Mouse (Mus musculus) lung, adult 2 months (tissue): ENCODE measurements at regions not wholly inside any gene's neighbourhood (a gene's known extent, or its start where the extent isn't known, plus 50 kb on each side); places are given as distances from the start of the nearest gene placed in this dataset.

ENCODE experiments used
- DNase-seq: peaks from one replicate; pipeline ENCODE4 v3.0.0; 2022
- H3K4me1 ChIP-seq: fragments of 200-500 bp; 2 replicates; pipeline ENCODE4 v1.6.1; 2011; ENCODE audit warnings: low read length; ENCODE audit not compliant: control insufficient read depth, insufficient read depth
- H3K4me3 ChIP-seq: fragments of 200-500 bp; replicated peaks from 2 replicates; pipeline ENCODE3; 2011; ENCODE audit warnings: low read depth, mild to moderate bottlenecking, control low read depth, low read length; ENCODE audit errors: extremely low read depth
- CTCF ChIP-seq: fragments of 200-500 bp; IDR thresholded peaks from 2 replicates; pipeline ENCODE4 v1.5.1; 2011; ENCODE audit warnings: mild to moderate bottlenecking, low read length, control low read depth; ENCODE audit not compliant: insufficient read depth
- POLR2A ChIP-seq: fragments of 200-500 bp; IDR thresholded peaks from 2 replicates; pipeline ENCODE4 v1.6.1; 2011; ENCODE audit warnings: low read depth, mild to moderate bottlenecking, control low read depth, low read length, borderline replicate concordance; ENCODE audit errors: extremely low read depth
- WGBS: fragments of 180-500 bp; shearing (Covaris S2); methylation state at CpG from one replicate; pipeline ENCODE4 v1.1.7; 2018; 5-methylcytosine and 5-hydroxymethylcytosine counted together

DNA sequence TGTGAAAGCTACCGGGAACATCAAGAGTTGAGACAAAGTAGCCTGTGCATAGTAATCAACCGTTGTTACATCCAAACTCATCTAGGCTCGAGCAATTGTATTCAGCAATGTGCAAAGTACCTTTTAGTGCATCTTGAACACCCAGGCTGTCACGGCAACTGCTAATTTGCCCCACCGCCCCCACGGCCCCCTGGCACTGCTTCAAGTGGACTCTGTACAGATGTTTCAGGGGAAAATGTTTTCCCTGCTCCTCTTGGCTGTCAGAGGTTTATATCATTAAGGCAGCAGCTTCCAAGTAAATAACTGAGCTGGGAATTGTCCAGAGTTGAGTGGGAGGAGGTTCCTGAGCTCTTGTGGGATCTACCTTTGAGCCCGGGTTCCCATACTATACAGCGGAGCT is 107.4 kb downstream of the Rpap3 start:
- Histone ChIP-seq H3K4me1 (peaks cover under 1% of the 10 kb centered on the region), H3K4me3 (no peak overlapping the region)
- no peak for DNase-seq
- WGBS: 70% methylated on average over 8 of the region's 8 CpGs
- TF ChIP-seq CTCF (no peak), POLR2A (no peak)

DNA sequence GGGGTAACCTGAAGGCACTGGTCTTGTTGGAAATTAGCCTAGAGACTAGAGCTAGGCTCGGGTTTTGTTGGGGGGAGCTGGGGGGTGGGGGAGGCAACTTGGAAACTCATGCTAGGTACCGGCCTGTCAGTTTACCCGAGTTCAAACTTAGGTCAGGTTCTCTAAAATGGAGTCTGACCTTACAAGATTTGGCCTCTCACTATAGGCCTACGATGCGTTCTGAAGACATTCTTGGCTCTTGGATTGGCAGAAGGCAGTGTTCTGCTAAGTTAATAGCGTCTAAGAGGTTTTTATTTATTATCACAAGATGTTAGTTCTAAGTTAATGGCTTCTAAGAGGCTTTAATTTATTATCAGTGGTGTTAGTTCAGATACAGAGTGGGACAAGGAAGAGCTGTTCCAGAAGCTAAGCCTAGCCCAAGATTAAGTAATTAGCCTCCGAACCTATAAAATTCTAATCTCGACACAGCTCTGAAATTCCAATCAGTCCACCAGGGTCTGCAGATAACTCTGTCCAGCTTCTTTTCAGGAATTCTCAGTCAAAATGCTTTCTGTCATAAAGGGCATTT is 109.0 kb downstream of the Rpap3 start:
- DNase-seq: no peak
- Histone ChIP-seq H3K4me3 (no peak overlapping the region), H3K4me1 (peaks cover 5% of the 10 kb centered on the region)
- no peak for TF ChIP-seq POLR2A
- TF ChIP-seq CTCF: no peak
- WGBS: 77% methylated on average over 8 of the region's 8 CpGs

DNA sequence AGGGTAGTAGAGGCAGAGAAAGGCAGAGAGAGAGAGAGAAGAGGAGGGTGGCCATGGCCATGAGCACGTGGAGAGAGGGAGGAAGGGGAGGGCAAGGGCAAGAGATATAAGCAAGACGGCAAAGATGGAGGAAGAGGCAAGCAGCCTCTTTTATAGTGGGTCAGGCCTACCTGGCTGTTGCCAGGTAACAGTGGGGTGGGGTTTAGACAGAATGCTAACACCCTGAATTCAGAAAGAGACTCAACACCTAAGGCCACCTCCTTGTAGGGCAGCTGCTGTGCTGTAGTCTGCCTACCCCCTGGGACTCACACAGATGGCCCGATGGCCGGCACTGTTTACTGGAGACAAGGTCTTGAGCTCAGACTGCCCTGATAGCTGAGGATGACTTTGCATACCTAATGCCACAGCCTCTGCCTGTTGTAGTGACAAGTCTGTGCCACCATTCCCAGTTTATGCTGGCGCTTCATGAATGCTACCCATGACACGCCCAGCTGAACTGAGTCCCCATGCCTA is 110.3 kb downstream of the Rpap3 start:
- TF ChIP-seq CTCF: no peak
- no peak for TF ChIP-seq POLR2A
- H3K4me3 ChIP-seq: no peak overlapping the region
- 80% methylated on average over 6 of the region's 6 CpGs for WGBS
- DNase-seq: no peak
- H3K4me1 ChIP-seq: peaks cover 7% of the 10 kb centered on the region

DNA sequence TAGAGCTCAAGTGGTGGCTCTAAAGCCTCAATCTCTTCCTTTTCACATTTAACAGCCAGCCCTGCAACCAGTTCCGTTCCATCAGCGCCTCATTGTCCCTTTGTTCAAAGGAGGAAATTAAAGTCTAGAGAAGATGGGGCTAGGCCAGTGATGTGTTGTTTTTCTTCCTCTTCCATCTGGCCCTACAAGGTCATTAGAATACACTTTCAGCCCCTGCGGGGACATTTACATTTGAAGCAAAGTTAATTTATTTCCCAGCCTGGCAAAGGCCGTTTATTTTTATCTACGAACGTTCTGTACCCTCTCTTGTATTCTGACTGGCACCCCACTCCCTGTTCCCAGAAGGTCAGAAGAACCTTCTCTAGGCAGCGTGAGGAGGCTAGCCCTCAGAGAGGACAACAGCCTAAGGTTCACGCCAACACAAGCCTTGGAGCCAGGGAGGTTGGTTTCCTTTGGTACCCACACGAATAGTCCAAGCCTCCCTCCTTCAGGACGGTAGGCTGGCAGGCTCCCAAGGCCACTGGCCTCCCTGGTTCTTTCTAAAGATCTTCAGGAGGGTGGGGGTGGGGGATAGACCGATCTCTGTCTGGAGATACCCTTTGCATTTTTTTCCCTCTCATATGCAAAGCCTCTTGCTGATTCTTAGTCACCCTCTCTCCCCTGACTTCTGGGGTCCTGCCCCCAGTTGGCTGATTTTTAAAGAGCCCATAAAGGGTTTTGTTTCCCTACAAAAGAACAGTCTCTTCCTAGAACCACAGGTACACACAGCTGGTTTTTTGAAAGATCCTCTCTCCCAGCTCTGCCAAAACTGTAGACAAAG is 111.6 kb downstream of the Rpap3 start:
- no peak for DNase-seq
- no peak overlapping the region for H3K4me3 ChIP-seq
- TF ChIP-seq POLR2A: no peak
- TF ChIP-seq CTCF: no peak
- H3K4me1 ChIP-seq: peaks cover 9% of the 10 kb centered on the region
- 38% methylated on average over 11 of the region's 11 CpGs for WGBS

DNA sequence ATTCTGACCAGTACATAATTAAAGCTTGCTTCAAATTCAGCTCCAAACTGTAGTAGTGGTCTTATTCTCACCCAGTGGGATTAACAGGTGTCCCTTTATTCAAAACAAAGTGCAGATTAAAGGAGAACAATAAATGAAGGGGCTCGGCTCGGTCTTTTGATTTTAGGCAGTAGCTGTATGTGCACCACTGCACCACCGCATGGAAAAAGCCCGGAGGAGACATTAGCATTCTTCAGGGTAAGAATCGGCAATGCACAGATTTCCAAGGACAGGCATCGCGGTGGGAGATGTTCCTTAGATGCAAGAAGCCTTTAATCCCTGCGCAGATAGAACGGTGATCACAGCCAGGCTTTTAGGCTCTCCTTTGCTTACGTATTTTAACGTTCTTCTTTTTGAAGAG is 112.8 kb downstream of the Rpap3 start:
- WGBS: 94% methylated on average over 11 of the region's 11 CpGs

DNA sequence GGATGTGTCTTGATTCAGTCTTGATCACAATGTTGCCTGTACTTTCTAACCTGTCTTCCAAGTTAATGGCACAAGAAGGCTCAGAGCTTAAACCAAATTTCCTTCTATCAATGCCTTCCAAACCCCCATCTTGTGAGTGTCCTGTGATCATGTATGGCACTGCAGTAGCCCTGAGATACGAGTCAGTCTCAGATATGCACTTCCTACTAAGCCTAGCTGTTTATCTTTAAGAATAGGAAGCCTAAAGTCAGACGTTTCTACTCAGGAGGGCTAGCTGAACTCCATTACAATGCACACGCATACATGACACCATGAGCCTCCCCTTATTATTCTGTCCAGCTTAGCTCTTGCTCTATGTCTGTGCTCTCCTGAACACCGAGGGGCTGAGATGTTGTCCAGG is 114.2 kb downstream of the Rpap3 start:
- Histone ChIP-seq H3K4me3 (no peak overlapping the region), H3K4me1 (peaks cover 9% of the 10 kb centered on the region)
- DNase-seq: no peak
- TF ChIP-seq POLR2A (no peak), CTCF (no peak)
- WGBS: 64% methylated on average over 4 of the region's 4 CpGs

More for the DNA sequence above, 112.8 kb downstream of the Rpap3 start:
- Histone ChIP-seq H3K4me3 (no peak overlapping the region), H3K4me1 (peaks cover 9% of the 10 kb centered on the region)
- DNase-seq: no peak
- no peak for TF ChIP-seq POLR2A
- TF ChIP-seq CTCF: no peak

DNA sequence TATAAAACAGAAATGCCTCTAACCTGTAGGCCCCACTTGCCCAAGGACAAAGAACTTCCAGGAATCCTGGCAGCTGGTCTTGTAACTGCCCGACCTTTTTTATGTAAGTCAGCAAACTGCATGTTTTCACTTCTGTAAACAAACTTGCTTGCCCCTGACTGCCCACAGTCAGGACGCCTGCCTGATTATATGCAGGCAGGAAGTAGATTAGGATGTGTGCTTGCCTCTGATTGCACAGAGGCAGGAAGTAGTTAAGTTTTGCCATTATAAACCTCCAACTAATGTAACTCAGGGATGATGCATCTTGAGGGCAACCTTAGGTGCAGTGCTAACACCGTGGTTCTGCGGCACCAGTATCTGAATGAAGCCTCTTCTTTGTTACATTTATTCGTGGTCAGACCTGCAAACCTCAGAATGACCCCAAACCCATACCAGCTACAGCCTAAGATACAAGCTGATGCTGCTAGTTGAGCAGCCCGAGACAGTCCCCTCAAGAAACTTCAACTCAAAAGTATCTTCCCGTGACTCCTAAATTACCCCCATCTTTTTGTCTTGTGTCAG is 114.8 kb downstream of the Rpap3 start:
- H3K4me3 ChIP-seq: no peak overlapping the region
- H3K4me1 ChIP-seq: peaks cover 9% of the 10 kb centered on the region
- WGBS: 38% methylated on average over 7 of the region's 7 CpGs
- TF ChIP-seq CTCF (no peak), POLR2A (no peak)
- no peak for DNase-seq

DNA sequence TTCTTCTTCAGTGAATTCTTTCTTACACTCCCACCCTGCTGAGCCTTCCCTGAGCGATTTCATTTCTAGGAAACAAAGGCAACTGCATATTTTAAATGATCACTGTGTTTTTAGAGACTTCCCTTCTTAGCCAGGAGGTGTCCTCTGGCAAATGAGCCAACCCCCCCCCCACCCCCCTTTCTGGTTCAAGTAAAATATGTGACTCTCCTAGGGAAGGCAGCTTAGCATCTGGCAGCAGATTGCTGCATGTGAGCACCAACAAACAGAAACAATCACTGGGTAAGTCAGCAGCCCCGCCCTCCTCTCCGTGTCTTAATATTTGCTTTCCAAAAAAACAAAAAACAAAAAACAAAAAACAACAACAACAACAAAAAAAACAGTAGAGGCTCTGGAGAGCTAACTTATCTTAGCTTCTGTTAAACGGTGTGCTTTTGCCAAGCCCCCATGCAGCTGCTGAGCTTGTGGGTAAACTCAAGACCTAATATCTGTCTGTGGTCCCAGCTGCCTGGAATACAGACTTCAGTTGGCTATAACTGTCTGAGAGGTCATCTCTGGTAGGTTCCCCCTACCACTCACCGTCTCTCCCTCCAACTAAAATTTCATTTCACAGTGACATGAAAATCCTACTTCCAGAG is 117.9 kb downstream of the Rpap3 start:
- H3K4me3 ChIP-seq: no peak overlapping the region
- TF ChIP-seq CTCF (no peak), POLR2A (no peak)
- 72% methylated on average over 5 of the region's 5 CpGs for WGBS
- no peak for DNase-seq
- H3K4me1 ChIP-seq: peaks cover 6% of the 10 kb centered on the region

DNA sequence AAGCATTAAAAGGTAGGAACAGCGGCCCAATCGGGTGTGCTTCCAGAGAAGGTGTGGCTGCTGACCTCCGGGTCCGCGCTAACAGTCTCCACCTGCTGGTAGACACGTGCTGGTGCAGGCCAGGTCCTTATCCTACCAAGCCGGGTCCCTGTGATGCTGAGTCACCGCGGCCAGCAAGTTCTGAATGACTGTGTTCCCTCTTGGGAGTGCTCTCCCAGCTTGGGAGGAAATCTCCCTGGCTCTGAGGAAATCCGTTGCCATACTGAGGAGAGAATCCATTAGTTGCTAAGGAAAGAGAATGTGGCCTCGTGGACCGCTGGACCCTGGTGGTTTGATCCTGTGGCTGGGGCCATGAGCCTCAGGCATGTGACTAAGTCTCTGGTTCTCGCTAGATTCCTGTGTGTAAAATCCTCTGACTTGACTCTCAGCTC is 123.9 kb downstream of the Rpap3 start:
- H3K4me1 ChIP-seq: peaks cover 3% of the 10 kb centered on the region; the same call in 1 of the 2 replicates
- DNase-seq: peak; percentile 87
- H3K4me3 ChIP-seq: no peak overlapping the region
- no peak for TF ChIP-seq POLR2A
- peak; percentile 85 for TF ChIP-seq CTCF
- WGBS: 9% methylated on average over 13 of the region's 13 CpGs
